Mouse (Mus musculus) liver (tissue): ENCODE results near the gene Exo1.

Experiments used
- DNase-seq: peaks from one replicate; pipeline ENCODE4 v3.0.0-alpha.2; 2020; ENCODE audit warnings: mixed read lengths

Gene Exo1

DNA sequence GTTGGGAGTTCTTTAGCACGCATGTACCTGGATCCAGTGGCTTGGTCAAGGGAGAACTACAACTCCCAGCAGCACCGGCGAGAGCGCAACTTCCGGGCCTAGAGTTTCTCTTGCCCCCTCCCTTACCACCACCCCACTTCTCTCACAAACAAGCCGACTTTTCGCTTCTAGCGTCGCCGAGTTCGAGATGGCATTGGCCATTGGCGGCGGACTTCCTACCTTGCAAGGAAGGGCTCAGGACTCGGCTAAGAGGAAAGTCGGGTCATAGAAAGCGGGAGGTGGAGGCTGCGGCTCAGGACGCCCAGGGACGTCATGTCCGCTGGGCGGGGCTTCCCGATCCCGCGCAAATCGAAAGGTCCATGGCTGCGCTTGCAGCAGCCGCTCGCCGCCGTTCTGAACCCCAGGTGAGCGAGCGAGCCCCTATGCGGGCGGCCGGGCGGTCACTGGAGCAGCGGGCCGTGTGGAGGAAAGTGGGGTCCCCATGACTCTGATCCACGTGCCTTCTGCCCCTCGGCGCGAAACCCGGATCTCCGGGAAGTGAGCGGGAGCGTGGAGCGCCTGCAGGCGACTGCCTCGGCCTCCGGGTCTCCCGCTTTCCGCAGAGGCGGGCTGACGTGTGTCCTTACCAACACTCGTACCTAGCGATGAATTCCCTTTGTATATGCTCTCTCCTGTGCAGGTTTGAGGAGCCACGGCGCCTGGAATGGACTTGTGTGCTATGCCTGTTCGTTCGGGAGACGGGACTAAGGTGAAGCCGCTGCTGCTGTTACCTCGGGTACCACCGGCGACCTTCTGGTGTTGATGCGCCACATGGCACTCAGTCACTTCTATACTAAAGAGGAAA lies at the start of gene Exo1:
Gene Exo1 (plus strand): TSS at position 129 of the 844 bp plus-strand sequence.
- peak; percentile 86 for DNase-seq

GRCm38 (mm10) chr1:175855515-175855914 lies 24.9 kb upstream of the Exo1 start:
- no peak for DNase-seq

DNA sequence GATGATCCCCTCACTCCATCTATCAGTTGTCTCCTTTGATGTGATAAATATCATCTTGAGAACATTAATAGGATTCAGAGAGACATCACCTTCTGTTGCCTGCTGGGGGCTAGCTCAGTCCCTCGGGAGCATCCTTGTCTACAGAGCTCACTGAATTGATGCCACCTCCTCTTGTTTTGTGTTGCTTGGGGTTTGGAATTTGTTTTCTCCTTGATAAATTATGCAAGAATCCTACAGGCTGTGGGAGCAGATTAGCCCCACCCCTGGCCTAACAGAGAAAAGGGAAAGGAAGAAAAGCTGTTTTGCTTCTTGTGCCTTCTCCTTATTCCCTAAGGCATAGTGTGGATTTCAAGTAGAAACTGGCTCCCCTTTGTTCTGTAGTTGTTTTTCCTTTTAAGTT lies 13.3 kb upstream of the Exo1 start:
- DNase-seq: no peak

- peak; percentile 5 for DNase-seq
Observed at GRCm38 (mm10) chr1:175867558-175867957, 12.8 kb upstream of the Exo1 start.

DNA sequence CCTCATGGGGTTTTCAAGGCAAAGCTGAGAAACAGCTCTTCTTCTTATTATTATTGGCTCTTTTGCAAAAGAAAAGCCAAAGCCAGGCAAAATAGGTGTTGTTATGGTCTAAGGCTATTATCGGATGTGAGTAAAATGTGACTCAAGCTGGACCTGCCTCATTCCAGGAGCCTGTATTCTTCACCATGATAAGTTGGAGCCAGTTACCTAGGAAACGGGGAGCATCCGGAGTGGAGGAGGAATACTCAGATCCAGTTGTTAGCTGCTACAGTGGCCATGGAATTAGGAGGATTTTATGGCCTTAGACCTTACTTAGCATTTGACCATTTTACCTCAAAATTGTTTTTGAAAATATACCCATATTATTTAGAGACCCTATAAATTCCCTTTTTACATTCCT lies 9.7 kb upstream of the Exo1 start:
- no peak for DNase-seq

GRCm38 (mm10) chr1:175872028-175872816 lies 8.2 kb upstream of the Exo1 start:
- no peak for DNase-seq

DNA sequence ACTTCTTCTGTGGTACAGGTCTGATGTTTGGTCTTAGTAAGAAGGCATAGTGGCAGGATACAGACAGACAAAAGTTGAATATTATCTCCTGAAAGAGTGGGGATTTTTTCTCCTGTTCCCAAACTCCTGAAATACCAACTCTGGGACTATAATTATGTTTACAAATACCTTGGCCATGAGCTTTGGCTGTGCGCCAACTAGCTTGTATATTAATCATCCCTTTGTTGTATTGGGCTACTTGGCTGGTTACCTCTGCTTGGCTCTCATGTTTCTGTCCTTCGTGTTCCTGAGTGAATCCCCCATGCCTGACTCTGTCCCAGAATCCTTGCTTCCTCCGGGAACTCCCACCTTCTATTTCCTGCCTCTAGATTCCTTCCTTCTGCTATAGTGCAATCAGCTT lies 3.0 kb downstream of the Exo1 start:
- no peak for DNase-seq

- DNase-seq: no peak
Observed at GRCm38 (mm10) chr1:175893263-175893662, 12.9 kb downstream of the Exo1 start.

- DNase-seq: no peak
Observed at GRCm38 (mm10) chr1:175893726-175894125, 13.3 kb downstream of the Exo1 start.

DNA sequence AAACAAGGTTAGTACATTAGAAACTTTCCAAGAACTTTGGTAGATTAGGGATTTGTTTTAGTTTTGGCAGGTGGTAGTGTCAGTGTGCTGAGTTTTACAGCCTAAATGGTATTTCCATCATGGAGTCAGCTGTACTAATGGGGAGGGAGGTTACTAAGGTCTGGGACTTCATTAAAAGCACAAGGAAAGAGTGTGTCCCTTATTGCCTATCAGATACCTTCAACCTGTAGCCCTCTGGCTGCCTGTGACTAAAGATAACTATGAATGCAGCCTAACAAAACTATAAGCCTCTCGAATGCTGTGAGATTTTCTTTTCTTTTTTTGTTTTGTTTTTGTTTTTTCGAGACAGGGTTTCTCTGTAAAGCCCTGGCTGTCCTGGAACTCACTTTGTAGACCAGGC lies 30.8 kb downstream of the Exo1 start:
- DNase-seq: no peak

- no peak for DNase-seq
Observed at GRCm38 (mm10) chr1:175912038-175912437, 31.7 kb downstream of the Exo1 start.

- DNase-seq: no peak
Observed at GRCm38 (mm10) chr1:175913728-175914303, 33.4 kb downstream of the Exo1 start.

DNA sequence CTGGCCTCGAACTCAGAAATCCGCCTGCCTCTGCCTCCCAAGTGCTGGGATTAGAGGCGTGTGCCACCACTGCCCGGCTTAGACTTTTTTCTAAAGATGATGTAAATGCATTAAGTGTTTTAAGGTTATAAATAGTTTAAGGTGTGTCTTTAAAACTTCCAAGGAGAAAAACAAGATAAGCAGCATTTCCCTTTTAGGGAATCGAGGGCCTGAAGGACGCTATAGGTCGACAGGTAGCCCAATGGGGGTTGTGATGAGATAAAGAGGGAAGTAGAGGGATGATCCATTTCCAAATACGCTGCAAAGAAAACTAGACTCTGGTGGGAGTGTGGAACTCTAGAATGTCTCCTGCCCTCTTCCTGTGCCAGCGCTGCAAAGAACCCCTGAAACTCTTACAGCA lies 39.6 kb downstream of the Exo1 start, which contains the start of gene Gm38100:
Gene Gm38100 (plus strand): TSS at position 301 of the 400 bp plus-strand sequence.
- no peak for DNase-seq

DNA sequence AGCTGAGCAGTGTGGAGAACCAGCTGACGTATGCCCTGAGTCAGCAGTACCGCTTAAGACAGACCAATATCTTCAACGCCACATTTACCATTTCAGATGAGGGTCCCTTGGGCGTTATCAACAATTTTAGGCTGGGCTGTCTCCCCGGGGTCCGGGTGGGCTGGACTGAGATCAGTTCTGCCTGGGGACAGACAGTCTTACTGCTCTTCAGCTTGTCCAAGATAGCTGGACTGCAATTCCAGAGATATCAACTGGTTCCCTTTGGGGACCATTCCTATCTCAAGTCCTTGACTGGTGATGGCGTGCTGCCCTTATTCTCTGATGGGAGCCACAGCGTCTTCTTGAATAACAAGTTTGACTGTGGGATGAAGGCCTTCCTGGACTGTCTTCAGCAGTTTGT lies 40.7 kb downstream of the Exo1 start:
- DNase-seq: no peak

- peak; percentile 70 for DNase-seq
Observed at GRCm38 (mm10) chr1:175923848-175924787, 43.7 kb downstream of the Exo1 start.

DNA sequence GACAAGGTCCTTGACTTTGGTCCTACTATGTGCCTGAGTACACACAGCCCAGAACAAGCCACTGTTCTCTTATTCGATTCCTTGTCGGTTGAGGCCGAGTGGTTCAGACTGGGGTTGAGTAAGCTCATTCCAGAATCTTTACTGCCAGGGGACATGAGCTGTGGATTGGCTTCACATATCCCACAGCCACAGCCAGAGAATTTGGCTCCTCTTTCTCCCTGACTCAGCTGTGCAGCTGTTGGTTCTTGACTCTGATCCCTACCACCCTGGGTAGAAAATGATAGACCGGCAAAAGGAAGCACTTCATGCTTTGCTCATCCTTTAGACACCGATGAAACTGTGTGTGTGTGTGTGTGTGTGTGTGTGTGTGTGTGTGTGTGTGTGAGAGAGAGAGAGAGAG lies 51.0 kb downstream of the Exo1 start:
- no peak for DNase-seq

DNA sequence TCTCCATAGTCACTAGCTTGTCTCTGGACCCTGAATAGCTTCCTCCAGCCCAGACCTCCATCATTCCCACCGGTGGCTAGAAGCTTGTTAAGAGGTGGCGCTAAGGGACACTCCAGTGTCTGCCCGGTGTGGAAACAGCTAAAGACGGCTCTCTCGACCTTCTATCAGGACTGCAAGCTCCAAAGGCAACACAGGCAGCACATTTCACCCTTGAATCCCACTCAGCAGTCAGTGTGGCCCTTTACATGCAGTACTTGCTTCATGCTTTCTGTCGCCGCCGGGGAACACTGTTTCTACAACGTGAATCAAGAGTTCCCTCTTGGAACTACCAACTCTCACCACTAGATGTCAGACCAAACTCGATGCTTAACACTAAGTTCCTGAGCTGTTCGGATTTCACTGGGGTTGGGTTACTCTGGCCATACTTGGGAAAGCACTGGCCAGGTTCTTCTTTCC lies 55.9 kb downstream of the Exo1 start:
- peak; percentile 21 for DNase-seq

DNA sequence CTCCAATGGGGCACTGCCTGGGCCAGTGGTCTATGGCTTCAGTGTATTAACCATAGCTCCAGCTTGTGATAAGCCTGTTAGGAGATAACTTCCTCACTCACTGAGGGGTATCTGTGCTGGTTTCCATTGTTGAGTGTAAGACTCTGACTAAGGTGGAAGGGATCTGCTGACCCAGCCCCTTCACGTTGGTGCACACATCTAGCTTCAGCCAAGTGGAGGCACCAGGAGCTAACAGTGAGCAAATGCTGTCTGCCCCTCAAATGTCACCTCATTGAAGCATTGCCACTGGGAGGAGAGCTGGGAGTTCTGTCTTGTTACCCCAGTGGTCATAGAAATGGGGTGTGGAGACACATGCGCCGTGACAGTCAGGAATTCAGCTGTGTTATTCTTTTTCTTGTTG lies 58.4 kb downstream of the Exo1 start:
- DNase-seq: no peak

DNA sequence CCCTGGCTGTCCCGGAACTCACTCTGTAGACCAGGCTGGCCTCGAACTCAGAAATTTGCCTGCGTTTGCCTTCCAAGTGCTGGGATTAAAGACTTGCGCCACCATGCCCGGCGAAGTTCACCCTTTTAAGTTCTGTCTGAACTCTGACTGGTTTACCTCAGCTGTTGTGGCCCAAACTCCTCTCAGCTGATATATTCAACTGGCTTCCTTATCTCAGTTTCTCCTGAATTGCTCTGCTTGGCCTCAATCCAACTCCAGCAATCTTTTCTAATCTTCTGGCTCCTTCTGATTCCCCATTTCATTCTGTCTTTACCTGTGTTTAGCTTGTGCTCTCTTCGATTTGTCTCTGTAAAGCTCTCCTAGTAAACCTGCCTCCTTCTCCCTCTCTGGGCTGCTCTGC lies 62.8 kb downstream of the Exo1 start:
- no peak for DNase-seq

DNA sequence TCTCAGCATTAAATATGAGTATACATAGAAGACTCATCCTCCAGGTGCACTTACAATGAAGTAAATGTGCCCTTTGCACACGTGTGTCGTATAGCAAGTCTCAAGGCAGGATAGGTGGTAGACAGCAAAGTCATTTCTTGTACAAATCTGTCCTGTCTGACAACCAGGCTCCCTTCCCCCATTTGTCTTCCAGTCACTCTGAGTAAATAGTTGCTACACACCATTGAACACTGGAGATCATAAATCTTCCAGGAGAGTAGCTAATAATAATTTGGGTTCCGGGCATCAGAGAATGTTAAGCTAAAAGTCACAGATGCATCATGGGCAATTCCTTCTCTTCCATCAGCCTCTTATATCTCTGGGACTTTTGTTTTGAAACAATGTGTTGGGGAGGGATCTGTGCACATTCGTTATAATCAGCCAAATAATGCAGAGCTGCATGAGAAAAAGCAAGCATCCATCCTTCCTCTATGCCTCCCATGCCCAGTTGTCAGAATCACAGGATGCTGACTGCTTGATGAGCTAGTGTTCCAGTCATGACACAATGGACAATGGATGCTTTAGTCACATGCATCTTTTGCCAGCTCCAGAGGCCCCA lies 66.4 kb downstream of the Exo1 start:
- DNase-seq: no peak

GRCm38 (mm10) chr1:175950421-175950820 lies 70.0 kb downstream of the Exo1 start:
- DNase-seq: no peak

DNA sequence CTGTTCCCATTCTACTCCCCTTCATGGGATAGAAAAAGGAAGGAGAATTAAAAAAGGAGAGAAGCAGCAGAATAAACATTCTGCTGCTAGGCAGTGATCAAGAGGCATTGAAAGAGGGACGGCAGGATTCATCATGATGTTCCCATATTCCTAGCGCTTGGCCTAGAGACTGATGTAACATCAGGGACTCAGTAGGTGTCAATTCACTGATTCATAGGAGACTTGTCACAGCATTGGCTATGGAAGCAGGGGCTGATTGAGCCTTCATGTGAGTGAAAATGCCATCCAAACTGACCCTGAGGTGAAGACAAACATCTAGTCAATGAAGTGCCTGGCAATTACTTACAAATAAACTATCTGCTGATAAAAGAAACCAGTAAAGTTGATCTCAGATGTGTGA lies 70.5 kb downstream of the Exo1 start:
- no peak for DNase-seq
